Comparison of ENCODE assay signal across 17 mouse cellular contexts in genomic region chr2:132527864-132528263, GRCm38 (mm10). TPM values are rescaled to one million over a fixed set of nuclear protein-coding genes. Genes with fewer than 3 reads are reported as not detected.
A peak's percentile ranks its signal among the peaks of the same experiment; 100 is the strongest.
DNase-seq lines count a peak whose midpoint lies in the region; ATAC-seq and TF ChIP-seq lines count a peak whose summit lies in the region.
"Had no signal": no experiment of that assay in that cellular context is flagged by ENCODE, and none has a peak within 500 bp of the region (broad histone marks: within the 10 kb centered on the region; RNA-seq: fewer than 3 reads in every experiment).

No protein-coding gene starts in this region.

- ATAC-seq in forebrain, postnatal 0 days = peak; percentile 20; the same call in 1 of the 2 replicates
- 0 out of 2 replicates have a peak, but pooled peaks have one; percentile 32 for ATAC-seq in midbrain, embryonic 16.5 days
- 0 out of 2 replicates have a peak, but pooled peaks have one; percentile 42 for ATAC-seq in erythroid progenitor cell, adult 5-6 weeks (replicated peaks; ENCODE audit: low FRiP score, poor library complexity, severe bottlenecking)
- 0 out of 2 replicates have a peak, but pooled peaks have one; percentile 47 for ATAC-seq in megakaryocyte-erythroid progenitor cell, adult 5-6 weeks (replicated peaks; ENCODE audit: low FRiP score, low TSS enrichment, poor library complexity, severe bottlenecking)
- no peak for ATAC-seq in heart, embryonic 11.5 days (replicated peaks; ENCODE audit: insufficient number of reproducible peaks, low FRiP score, low TSS enrichment)
- no peak for ATAC-seq in hindbrain, embryonic 16.5 days
- ATAC-seq: intestine, embryonic 15.5 days; Patski had no signal

- H3K27me3 ChIP-seq in forebrain, postnatal 0 days (ENCODE audit: insufficient read depth, low read length) = no peaks in the 10 kb centered on the region
- H3K27me3 ChIP-seq in forebrain, embryonic 10.5 days (ENCODE audit: poor library complexity, severe bottlenecking) = no peaks in the 10 kb centered on the region
- H3K27me3 ChIP-seq in midbrain, embryonic 16.5 days (ENCODE audit: control insufficient read depth, insufficient read depth, low read depth, low read length) = no peaks in the 10 kb centered on the region
- no peaks in the 10 kb centered on the region for H3K27me3 ChIP-seq in midbrain, embryonic 10.5 days (ENCODE audit: low read depth, poor library complexity, severe bottlenecking)
- H3K27me3 ChIP-seq in heart, embryonic 11.5 days (ENCODE audit: control insufficient read depth, insufficient read depth, low read length) = no peaks in the 10 kb centered on the region
- H3K27me3 ChIP-seq in hindbrain, embryonic 16.5 days (replicated peaks; ENCODE audit: control insufficient read depth, insufficient read depth, low read length) = no peaks in the 10 kb centered on the region
- H3K27me3 ChIP-seq: embryonic facial prominence, embryonic 12.5 days; heart, embryonic 13.5 days; hindbrain, embryonic 13.5 days; intestine, embryonic 15.5 days; limb, embryonic 12.5 days; Patski had no signal

- no peak for TF ChIP-seq CTCF in forebrain, postnatal 0 days (IDR thresholded peaks at IDR 0.05; ENCODE audit: low read depth)

- H3K36me3 ChIP-seq in forebrain, postnatal 0 days (ENCODE audit: insufficient read depth) = peaks cover 21% of the 10 kb centered on the region
- H3K36me3 ChIP-seq in forebrain, embryonic 10.5 days (replicated peaks) = peaks cover 39% of the 10 kb centered on the region
- H3K36me3 ChIP-seq in midbrain, embryonic 16.5 days (ENCODE audit: control insufficient read depth, insufficient read depth, low read length) = peaks cover 11% of the 10 kb centered on the region
- peaks cover 42% of the 10 kb centered on the region for H3K36me3 ChIP-seq in midbrain, embryonic 10.5 days
- H3K36me3 ChIP-seq in heart, embryonic 11.5 days (ENCODE audit: control insufficient read depth, insufficient read depth, low read length) = peaks cover 3% of the 10 kb centered on the region; the same call in 1 of the 2 replicates
- H3K36me3 ChIP-seq in hindbrain, embryonic 16.5 days (ENCODE audit: control insufficient read depth, insufficient read depth, low read length) = peaks cover 15% of the 10 kb centered on the region

- no peak overlapping the region for H3K4me3 ChIP-seq in forebrain, postnatal 0 days (ENCODE audit: low read depth, low read length)
- no peak overlapping the region for H3K4me3 ChIP-seq in forebrain, embryonic 10.5 days
- no peak overlapping the region for H3K4me3 ChIP-seq in midbrain, embryonic 16.5 days (ENCODE audit: low read depth, low read length)
- no peak overlapping the region for H3K4me3 ChIP-seq in midbrain, embryonic 10.5 days
- H3K4me3 ChIP-seq in heart, embryonic 11.5 days (ENCODE audit: low read depth, low read length) = no peak overlapping the region
- H3K4me3 ChIP-seq in hindbrain, embryonic 16.5 days (ENCODE audit: low read length) = no peak overlapping the region
- H3K4me3 ChIP-seq: embryonic facial prominence, embryonic 12.5 days; heart, embryonic 13.5 days; hindbrain, embryonic 13.5 days; intestine, embryonic 15.5 days; limb, embryonic 12.5 days had no signal

- H3K4me1 ChIP-seq in forebrain, postnatal 0 days (ENCODE audit: insufficient read depth) = no peaks in the 10 kb centered on the region
- H3K4me1 ChIP-seq in forebrain, embryonic 10.5 days = peaks cover 4% of the 10 kb centered on the region; the same call in 1 of the 2 replicates
- H3K4me1 ChIP-seq in midbrain, embryonic 16.5 days (ENCODE audit: control insufficient read depth, insufficient read depth, low read length) = no peaks in the 10 kb centered on the region
- H3K4me1 ChIP-seq in midbrain, embryonic 10.5 days = no peaks in the 10 kb centered on the region
- no peaks in the 10 kb centered on the region for H3K4me1 ChIP-seq in heart, embryonic 11.5 days (ENCODE audit: control insufficient read depth, insufficient read depth, low read length)
- peaks cover 5% of the 10 kb centered on the region for H3K4me1 ChIP-seq in hindbrain, embryonic 16.5 days (ENCODE audit: control insufficient read depth, insufficient read depth, low read depth, low read length)
- H3K4me1 ChIP-seq: heart, embryonic 13.5 days; intestine, embryonic 15.5 days had no signal

- no peak overlapping the region for H3K27ac ChIP-seq in forebrain, postnatal 0 days (ENCODE audit: low read depth, low read length)
- H3K27ac ChIP-seq in forebrain, embryonic 10.5 days = no peak overlapping the region
- H3K27ac ChIP-seq in midbrain, embryonic 16.5 days (ENCODE audit: low read length) = no peak overlapping the region
- no peak overlapping the region for H3K27ac ChIP-seq in midbrain, embryonic 10.5 days (replicated peaks)
- no peak overlapping the region for H3K27ac ChIP-seq in heart, embryonic 11.5 days (ENCODE audit: low read depth, low read length)
- H3K27ac ChIP-seq in hindbrain, embryonic 16.5 days (ENCODE audit: low read depth, low read length) = no peak overlapping the region
- H3K27ac ChIP-seq: heart, embryonic 13.5 days; hindbrain, embryonic 13.5 days; intestine, embryonic 15.5 days; limb, embryonic 12.5 days; macrophage had no signal

- DNase-seq in forebrain, postnatal 0 days = no peak
- no peak for DNase-seq in forebrain, embryonic 10.5 days (ENCODE audit: extremely low spot score, low spot score)
- DNase-seq in midbrain, embryonic 10.5 days (ENCODE audit: low spot score) = no peak
- DNase-seq: layer of hippocampus, adult 9-11 months; thymus, postnatal 14 days had no signal

- no peaks in the 10 kb centered on the region for H3K9me3 ChIP-seq in forebrain, postnatal 0 days (ENCODE audit: low read length)
- no peaks in the 10 kb centered on the region for H3K9me3 ChIP-seq in forebrain, embryonic 10.5 days
- no peaks in the 10 kb centered on the region for H3K9me3 ChIP-seq in midbrain, embryonic 16.5 days (replicated peaks; ENCODE audit: control insufficient read depth, low read length, poor library complexity, severe bottlenecking)
- H3K9me3 ChIP-seq in midbrain, embryonic 10.5 days (replicated peaks) = no peaks in the 10 kb centered on the region
- H3K9me3 ChIP-seq in heart, embryonic 11.5 days (replicated peaks; ENCODE audit: control insufficient read depth, low read length) = no peaks in the 10 kb centered on the region
- no peaks in the 10 kb centered on the region for H3K9me3 ChIP-seq in hindbrain, embryonic 16.5 days (ENCODE audit: control insufficient read depth, low read length)
- H3K9me3 ChIP-seq: embryonic facial prominence, embryonic 12.5 days; heart, embryonic 13.5 days; hindbrain, embryonic 13.5 days; intestine, embryonic 15.5 days; limb, embryonic 12.5 days had no signal

- no peak overlapping the region for H3K4me2 ChIP-seq in forebrain, postnatal 0 days (ENCODE audit: low read depth)
- H3K4me2 ChIP-seq in midbrain, embryonic 16.5 days (ENCODE audit: low read length) = no peak overlapping the region
- no peak overlapping the region for H3K4me2 ChIP-seq in heart, embryonic 11.5 days
- H3K4me2 ChIP-seq in hindbrain, embryonic 16.5 days (ENCODE audit: low read length) = no peak overlapping the region
- H3K4me2 ChIP-seq: embryonic facial prominence, embryonic 12.5 days; heart, embryonic 13.5 days; hindbrain, embryonic 13.5 days; intestine, embryonic 15.5 days; limb, embryonic 12.5 days had no signal

- WGBS in forebrain, postnatal 0 days = 50% methylated on average over 1 of the region's 1 CpGs
- WGBS in forebrain, embryonic 10.5 days = 95% methylated on average over 1 of the region's 1 CpGs
- 93% methylated on average over 1 of the region's 1 CpGs for WGBS in midbrain, embryonic 16.5 days
- WGBS in midbrain, embryonic 10.5 days = 92% methylated on average over 1 of the region's 1 CpGs
- 80% methylated on average over 1 of the region's 1 CpGs for WGBS in heart, embryonic 11.5 days (ENCODE audit: insufficient replicate concordance)
- WGBS in hindbrain, embryonic 16.5 days = 50% methylated on average over 1 of the region's 1 CpGs

- no peak overlapping the region for H3K9ac ChIP-seq in forebrain, postnatal 0 days
- no peak overlapping the region for H3K9ac ChIP-seq in midbrain, embryonic 16.5 days (ENCODE audit: low read depth, low read length)
- no peak overlapping the region for H3K9ac ChIP-seq in heart, embryonic 11.5 days (ENCODE audit: low read depth, low read length)
- H3K9ac ChIP-seq in hindbrain, embryonic 16.5 days (ENCODE audit: low read depth, low read length) = no peak overlapping the region
- H3K9ac ChIP-seq: embryonic facial prominence, embryonic 12.5 days; heart, embryonic 13.5 days; hindbrain, embryonic 13.5 days; intestine, embryonic 15.5 days; limb, embryonic 12.5 days had no signal

RNA-seq across cellular contexts. Expression of gene Gpcpd1, which starts 59.7 kb away (rescaled TPM):
- 79.6 and 97.7 TPM in 2 replicates for total RNA-seq in forebrain, postnatal 0 days (2014; rRNA removed)
- polyA plus RNA-seq in forebrain, postnatal 0 days (2015; fragmentation: Nextera tagmentation; extraction: Ambion mirVana) = 71.5 and 80.1 TPM in 2 replicates
- 24.7 and 31.7 TPM in 2 replicates for polyA plus RNA-seq in forebrain, embryonic 10.5 days (2016; fragmentation: Nextera tagmentation; extraction: Ambion mirVana)
- polyA plus RNA-seq in midbrain, embryonic 16.5 days (2015; fragmentation: Nextera tagmentation; extraction: Ambion mirVana) = 77.5 and 86.7 TPM in 2 replicates
- 29.2 and 41.1 TPM in 2 replicates for polyA plus RNA-seq in midbrain, embryonic 10.5 days (2016; fragmentation: Nextera tagmentation; extraction: Ambion mirVana)
- total RNA-seq in erythroid progenitor cell, adult 5-6 weeks (2015; ENCODE audit: low replicate concordance) = 249 and 306 TPM in 2 replicates
- total RNA-seq in erythroid progenitor cell, adult 5-6 weeks (2017; ENCODE audit: low replicate concordance) = 276 and 286 TPM in 2 replicates
- 15.5 and 21.6 TPM in 2 replicates for total RNA-seq in megakaryocyte-erythroid progenitor cell, adult 5-6 weeks (2014; fragmentation: Nextera tagmentation)
- total RNA-seq in megakaryocyte-erythroid progenitor cell, adult 5-6 weeks (2017) = 18.6 and 30.4 TPM in 2 replicates
- polyA plus RNA-seq in heart, embryonic 11.5 days (2014; fragmentation: Nextera tagmentation; extraction: Ambion mirVana) = 31.6 and 36.5 TPM in 2 replicates
- 68.4 and 69.0 TPM in 2 replicates for polyA plus RNA-seq in hindbrain, embryonic 16.5 days (2015; fragmentation: Nextera tagmentation; extraction: Ambion mirVana)

Comparison
In these comparisons a context has a peak if more than half of its experiments do, and no peak if none do; other contexts are left out.
1. ATAC-seq: peak in forebrain, postnatal 0 days (single experiment), midbrain, embryonic 16.5 days (single experiment), erythroid progenitor cell, adult 5-6 weeks (single experiment) and megakaryocyte-erythroid progenitor cell, adult 5-6 weeks (single experiment); none in heart, embryonic 11.5 days (single experiment) and hindbrain, embryonic 16.5 days (single experiment).